Mouse (Mus musculus): ENCODE data around the gene B3gnt2. TPM values are rescaled to one million over a fixed set of nuclear protein-coding genes. Genes with fewer than 3 reads are reported as not detected.
"Not testable (repeated sequence)": the region's sequence is repeated elsewhere in the genome, so short reads cannot be mapped to it uniquely, and the experiment has no call there.

B3gnt2 gene
- polyA plus RNA-seq, 1 experiment from 2014 or later = 16.7 TPM

GRCm38 (mm10) chr11:22743561-22744269, 117.0 kb downstream of the B3gnt2 start:
- no peaks in the 10 kb centered on the region for H3K36me3 ChIP-seq (ENCODE audit: control insufficient read depth, insufficient read depth, low read length)
- H3K4me3 ChIP-seq (ENCODE audit: low read depth, low read length) = no peak overlapping the region
- 78% methylated on average over 5 of the region's 5 CpGs for WGBS
- no peak overlapping the region for H3K9ac ChIP-seq (replicated peaks; ENCODE audit: low read depth, low read length)
- no peaks in the 10 kb centered on the region for H3K4me1 ChIP-seq (ENCODE audit: control insufficient read depth, insufficient read depth, low read length)
- no peak overlapping the region for H3K27ac ChIP-seq (ENCODE audit: low read length)
- peaks cover 3% of the 10 kb centered on the region; the same call in 1 of the 2 replicates for H3K9me3 ChIP-seq (ENCODE audit: control insufficient read depth, low read depth, low read length)
- no peaks in the 10 kb centered on the region for H3K27me3 ChIP-seq (ENCODE audit: control insufficient read depth, insufficient read depth, low read length)
- H3K4me2 ChIP-seq (replicated peaks; ENCODE audit: low read depth, low read length) = no peak overlapping the region
- ATAC-seq (ENCODE audit: insufficient number of reproducible peaks, insufficient read depth, low FRiP score, low read depth) = no peak

GRCm38 (mm10) chr11:22741998-22742626, 118.6 kb downstream of the B3gnt2 start:
- no peak overlapping the region for H3K4me3 ChIP-seq (ENCODE audit: low read depth, low read length)
- H3K9me3 ChIP-seq (ENCODE audit: control insufficient read depth, low read depth, low read length) = peaks cover 3% of the 10 kb centered on the region; the same call in 1 of the 2 replicates
- no peak overlapping the region for H3K4me2 ChIP-seq (replicated peaks; ENCODE audit: low read depth, low read length)
- H3K36me3 ChIP-seq (ENCODE audit: control insufficient read depth, insufficient read depth, low read length) = no peaks in the 10 kb centered on the region
- no peak overlapping the region for H3K9ac ChIP-seq (replicated peaks; ENCODE audit: low read depth, low read length)
- H3K27me3 ChIP-seq (ENCODE audit: control insufficient read depth, insufficient read depth, low read length) = no peaks in the 10 kb centered on the region
- H3K27ac ChIP-seq (ENCODE audit: low read length) = no peak overlapping the region
- no peak for ATAC-seq (ENCODE audit: insufficient number of reproducible peaks, insufficient read depth, low FRiP score, low read depth)
- H3K4me1 ChIP-seq (ENCODE audit: control insufficient read depth, insufficient read depth, low read length) = no peaks in the 10 kb centered on the region
- 62% methylated on average over 7 of the region's 7 CpGs for WGBS

- Histone ChIP-seq H3K4me3 (ENCODE audit: low read depth, low read length) (no peak overlapping the region), H3K27me3 (ENCODE audit: control insufficient read depth, insufficient read depth, low read length) (no peaks in the 10 kb centered on the region), H3K4me2 (replicated peaks; ENCODE audit: low read depth, low read length) (no peak overlapping the region), H3K27ac (ENCODE audit: low read length) (no peak overlapping the region), H3K4me1 (ENCODE audit: control insufficient read depth, insufficient read depth, low read length) (no peaks in the 10 kb centered on the region), H3K9me3 (ENCODE audit: control insufficient read depth, low read depth, low read length) (peaks cover 1% of the 10 kb centered on the region; the same call in 1 of the 2 replicates), H3K36me3 (ENCODE audit: control insufficient read depth, insufficient read depth, low read length) (no peaks in the 10 kb centered on the region), H3K9ac (replicated peaks; ENCODE audit: low read depth, low read length) (no peak overlapping the region)
- no peak for ATAC-seq (ENCODE audit: insufficient number of reproducible peaks, insufficient read depth, low FRiP score, low read depth)
- WGBS = 54% methylated on average over 3 of the region's 3 CpGs
These were observed 119.3 kb downstream of the B3gnt2 start for GRCm38 (mm10) chr11:22741436-22741835.

GRCm38 (mm10) chr11:22739497-22740288, 121.1 kb downstream of the B3gnt2 start:
- Histone ChIP-seq H3K9me3 (ENCODE audit: control insufficient read depth, low read depth, low read length) (no peaks in the 10 kb centered on the region), H3K27ac (ENCODE audit: low read length) (no peak overlapping the region), H3K9ac (replicated peaks; ENCODE audit: low read depth, low read length) (no peak overlapping the region), H3K36me3 (ENCODE audit: control insufficient read depth, insufficient read depth, low read length) (no peaks in the 10 kb centered on the region), H3K4me1 (ENCODE audit: control insufficient read depth, insufficient read depth, low read length) (no peaks in the 10 kb centered on the region), H3K4me2 (replicated peaks; ENCODE audit: low read depth, low read length) (no peak overlapping the region), H3K4me3 (ENCODE audit: low read depth, low read length) (no peak overlapping the region), H3K27me3 (ENCODE audit: control insufficient read depth, insufficient read depth, low read length) (no peaks in the 10 kb centered on the region)
- ATAC-seq (ENCODE audit: insufficient number of reproducible peaks, insufficient read depth, low FRiP score, low read depth) = no peak
- WGBS = 74% methylated on average over 5 of the region's 5 CpGs

GRCm38 (mm10) chr11:22736521-22737225, 124.1 kb downstream of the B3gnt2 start:
- H3K36me3 ChIP-seq (ENCODE audit: control insufficient read depth, insufficient read depth, low read length) = no peaks in the 10 kb centered on the region
- H3K27ac ChIP-seq (ENCODE audit: low read length) = no peak overlapping the region
- WGBS = 77% methylated on average over 7 of the region's 7 CpGs
- no peaks in the 10 kb centered on the region for H3K4me1 ChIP-seq (ENCODE audit: control insufficient read depth, insufficient read depth, low read length)
- ATAC-seq (ENCODE audit: insufficient number of reproducible peaks, insufficient read depth, low FRiP score, low read depth) = no peak
- H3K4me2 ChIP-seq (replicated peaks; ENCODE audit: low read depth, low read length) = no peak overlapping the region
- no peaks in the 10 kb centered on the region for H3K9me3 ChIP-seq (ENCODE audit: control insufficient read depth, low read depth, low read length)
- H3K9ac ChIP-seq (replicated peaks; ENCODE audit: low read depth, low read length) = no peak overlapping the region
- H3K4me3 ChIP-seq (ENCODE audit: low read depth, low read length) = no peak overlapping the region
- no peaks in the 10 kb centered on the region for H3K27me3 ChIP-seq (ENCODE audit: control insufficient read depth, insufficient read depth, low read length)

- H3K9me3 ChIP-seq (ENCODE audit: control insufficient read depth, low read depth, low read length); H3K9ac ChIP-seq (replicated peaks; ENCODE audit: low read depth, low read length); H3K36me3 ChIP-seq (ENCODE audit: control insufficient read depth, insufficient read depth, low read length); H3K27me3 ChIP-seq (ENCODE audit: control insufficient read depth, insufficient read depth, low read length); H3K4me1 ChIP-seq (ENCODE audit: control insufficient read depth, insufficient read depth, low read length); H3K27ac ChIP-seq (ENCODE audit: low read length); H3K4me2 ChIP-seq (replicated peaks; ENCODE audit: low read depth, low read length); ATAC-seq (ENCODE audit: insufficient number of reproducible peaks, insufficient read depth, low FRiP score, low read depth); H3K4me3 ChIP-seq (ENCODE audit: low read depth, low read length): not testable (repeated sequence)
- 73% methylated on average over 5 of the region's 5 CpGs for WGBS
These were observed 125.6 kb downstream of the B3gnt2 start for GRCm38 (mm10) chr11:22735128-22735527.

GRCm38 (mm10) chr11:22733936-22734335, 126.8 kb downstream of the B3gnt2 start:
- Histone ChIP-seq H3K36me3 (ENCODE audit: control insufficient read depth, insufficient read depth, low read length) (no peaks in the 10 kb centered on the region), H3K9me3 (ENCODE audit: control insufficient read depth, low read depth, low read length) (no peaks in the 10 kb centered on the region), H3K27ac (ENCODE audit: low read length) (no peak overlapping the region), H3K4me3 (ENCODE audit: low read depth, low read length) (no peak overlapping the region), H3K9ac (replicated peaks; ENCODE audit: low read depth, low read length) (no peak overlapping the region), H3K4me2 (replicated peaks; ENCODE audit: low read depth, low read length) (no peak overlapping the region), H3K4me1 (ENCODE audit: control insufficient read depth, insufficient read depth, low read length) (no peaks in the 10 kb centered on the region), H3K27me3 (ENCODE audit: control insufficient read depth, insufficient read depth, low read length) (no peaks in the 10 kb centered on the region)
- WGBS = 84% methylated on average over 6 of the region's 6 CpGs
- no peak for ATAC-seq (ENCODE audit: insufficient number of reproducible peaks, insufficient read depth, low FRiP score, low read depth)

- Histone ChIP-seq H3K4me3 (ENCODE audit: low read depth, low read length) (no peak overlapping the region), H3K4me2 (replicated peaks; ENCODE audit: low read depth, low read length) (no peak overlapping the region), H3K4me1 (ENCODE audit: control insufficient read depth, insufficient read depth, low read length) (no peaks in the 10 kb centered on the region), H3K36me3 (ENCODE audit: control insufficient read depth, insufficient read depth, low read length) (no peaks in the 10 kb centered on the region), H3K27ac (ENCODE audit: low read length) (no peak overlapping the region), H3K9ac (replicated peaks; ENCODE audit: low read depth, low read length) (no peak overlapping the region), H3K9me3 (ENCODE audit: control insufficient read depth, low read depth, low read length) (no peaks in the 10 kb centered on the region), H3K27me3 (ENCODE audit: control insufficient read depth, insufficient read depth, low read length) (no peaks in the 10 kb centered on the region)
- 90% methylated on average over 4 of the region's 4 CpGs for WGBS
- no peak for ATAC-seq (ENCODE audit: insufficient number of reproducible peaks, insufficient read depth, low FRiP score, low read depth)
These were observed 127.9 kb downstream of the B3gnt2 start for GRCm38 (mm10) chr11:22732907-22733306.
